Mouse (Mus musculus) embryonic facial prominence, embryonic 14.5 days (tissue): ENCODE results near the gene Tsks. TPM values are rescaled to one million over a fixed set of nuclear protein-coding genes. Genes with fewer than 3 reads are reported as not detected.

ENCODE experiments used
- ATAC-seq: fragments of 200-750 bp; cut with Nextera tagmentation; 2 replicates; pipeline ENCODE4 v1.8.0; 2017; ENCODE audit warnings: low read depth, moderate number of reproducible peaks, moderate TSS enrichment
- DNase-seq: peaks from one replicate; pipeline ENCODE4 v3.0.0-alpha.2; 2015; ENCODE audit warnings: low spot score
- H3K27ac ChIP-seq: fragments of 300-500 bp; sonication (generic); replicated peaks from 2 replicates; pipeline ENCODE4 v1.5.1; 2014; ENCODE audit warnings: low read depth, mild to moderate bottlenecking, low read length, moderate library complexity
- H3K27me3 ChIP-seq: fragments of 300-500 bp; sonication (generic); replicated peaks from 2 replicates; pipeline ENCODE4 v1.6.1; 2014; ENCODE audit warnings: low read length; ENCODE audit not compliant: control insufficient read depth, insufficient read depth
- H3K36me3 ChIP-seq: fragments of 300-500 bp; sonication (generic); 2 replicates; pipeline ENCODE4 v1.6.1; 2014; ENCODE audit warnings: low read length, mixed read lengths; ENCODE audit not compliant: control insufficient read depth, insufficient read depth
- H3K4me1 ChIP-seq: fragments of 300-500 bp; sonication (generic); 2 replicates; pipeline ENCODE4 v1.6.1; 2014; ENCODE audit warnings: antibody characterized with exemption, low read length; ENCODE audit not compliant: control insufficient read depth, insufficient read depth
- H3K4me2 ChIP-seq: fragments of 300-500 bp; sonication (generic); 2 replicates; pipeline ENCODE4 v1.6.1; 2014; ENCODE audit warnings: low read depth, mild to moderate bottlenecking, low read length, moderate library complexity, mixed read lengths
- H3K4me3 ChIP-seq: fragments of 300-500 bp; sonication (generic); 2 replicates; pipeline ENCODE4 v1.5.1; 2014; ENCODE audit warnings: low read depth, mild to moderate bottlenecking, low read length
- H3K9ac ChIP-seq: fragments of 300-500 bp; sonication (generic); 2 replicates; pipeline ENCODE4 v1.6.1; 2014; ENCODE audit warnings: low read depth, mild to moderate bottlenecking, low read length, moderate library complexity, mixed read lengths
- H3K9me3 ChIP-seq: fragments of 300-500 bp; sonication (generic); 2 replicates; pipeline ENCODE4 v1.6.1; 2016; ENCODE audit warnings: low read length; ENCODE audit not compliant: control insufficient read depth
- WGBS: fragments of 180-500 bp; shearing (Covaris S2); extraction: QIAGEN DNeasy Blood & Tissue Kit; methylation state at CpG from one replicate; pipeline ENCODE4 v1.1.7; 2014; 5-methylcytosine and 5-hydroxymethylcytosine counted together
- polyA plus RNA-seq: library from polyadenylated mRNA; unstranded; fragments of >200 nt; fragmentation: Nextera tagmentation; extraction: Ambion mirVana; gene quantifications from 2 replicates; pipeline ENCODE4 v1.2.1, GENCODE M21; 2014

Gene Tsks
- polyA plus RNA-seq, 1 experiment from 2014 or later, result not detected

DNA sequence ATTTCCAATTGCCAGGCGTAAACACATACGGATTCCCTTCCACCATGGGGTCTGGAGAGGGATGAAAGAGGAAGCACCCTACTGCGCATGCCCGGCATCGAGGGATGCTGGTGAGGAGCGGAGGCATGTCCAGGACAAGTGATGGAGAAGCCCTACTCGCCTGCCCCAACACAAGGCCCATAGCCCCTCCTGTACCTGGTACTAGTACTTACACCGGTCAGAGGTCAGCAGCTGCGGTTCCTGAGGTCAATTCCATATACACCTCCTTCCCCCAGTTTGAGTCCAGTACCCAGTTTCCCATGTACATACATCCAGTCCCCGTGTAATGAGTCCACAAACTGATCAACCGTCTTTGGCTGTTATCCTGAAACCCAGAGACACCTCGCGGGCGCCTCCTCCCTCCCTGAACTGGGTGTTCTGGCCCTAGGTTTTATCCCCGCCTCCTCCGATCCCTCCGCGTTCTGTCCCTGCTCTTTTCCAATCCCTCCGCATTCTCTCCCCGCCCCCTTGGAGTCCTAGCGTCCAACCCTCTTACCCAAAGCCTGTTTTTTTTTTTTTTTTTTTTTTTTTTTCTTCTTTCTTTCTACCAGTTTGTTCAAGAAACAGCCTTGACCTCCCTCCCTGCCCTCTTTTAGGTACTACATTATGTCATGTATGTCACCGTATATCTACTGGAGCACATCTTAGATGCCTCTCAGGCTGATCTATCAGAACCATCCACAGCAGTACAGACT lies 31.5 kb downstream of the Tsks start, which contains the start of gene Cpt1c:
Gene Cpt1c (minus strand): TSS at position 469 of the 734 bp plus-strand sequence.
- peaks cover 8% of the 10 kb centered on the region for H3K4me1 ChIP-seq
- H3K27me3 ChIP-seq, result no peaks in the 10 kb centered on the region
- peaks cover 45% of the 10 kb centered on the region for H3K36me3 ChIP-seq
- DNase-seq (peak; percentile 95), ATAC-seq (peak; percentile 32)
- H3K9ac ChIP-seq, result peak within 1 kb of the TSS; percentile 65
- peak within 1 kb of the TSS; percentile 69 for H3K4me2 ChIP-seq
- H3K9me3 ChIP-seq, result no peaks in the 10 kb centered on the region
- peak within 1 kb of the TSS; percentile 82 for H3K27ac ChIP-seq
- peak within 1 kb of the TSS; percentile 51 for H3K4me3 ChIP-seq
- WGBS, result 3% methylated on average over 22 of the region's 22 CpGs

DNA sequence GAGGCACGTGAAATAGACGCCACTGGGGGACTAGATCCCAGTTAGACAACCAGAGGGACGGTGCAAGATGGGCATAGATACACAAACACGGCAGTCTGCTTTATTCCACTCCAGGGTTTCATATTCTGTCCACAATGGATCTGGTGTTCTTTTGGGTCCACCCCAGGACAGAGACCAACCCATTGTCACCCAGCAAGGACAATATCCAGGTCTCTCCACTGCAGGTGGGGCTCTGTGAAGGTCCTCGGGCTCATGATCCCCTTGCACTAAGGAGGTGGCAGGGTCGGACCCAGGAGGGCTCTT lies 32.1 kb downstream of the Tsks start:
- no peaks in the 10 kb centered on the region for H3K9me3 ChIP-seq
- H3K9ac ChIP-seq, result peak overlapping the region; percentile 65; the same call in 1 of the 2 replicates
- ATAC-seq, result no peak
- H3K36me3 ChIP-seq, result peaks cover 50% of the 10 kb centered on the region
- peak overlapping the region; percentile 69 for H3K4me2 ChIP-seq
- 21% methylated on average over 6 of the region's 6 CpGs for WGBS
- no peak for DNase-seq
- H3K27me3 ChIP-seq, result no peaks in the 10 kb centered on the region
- peak overlapping the region; percentile 51; the same call in 1 of the 2 replicates for H3K4me3 ChIP-seq
- peaks cover 8% of the 10 kb centered on the region for H3K4me1 ChIP-seq
- H3K27ac ChIP-seq, result peak overlapping the region; percentile 82; the same call in 1 of the 2 replicates

- peaks cover 80% of the 10 kb centered on the region for H3K36me3 ChIP-seq
- no peak for ATAC-seq
- WGBS, result 91% methylated on average over 3 of the region's 3 CpGs
Observed at GRCm38 (mm10) chr7:44978300-44978699, 35.3 kb downstream of the Tsks start.

GRCm38 (mm10) chr7:44981539-44981938 lies 38.5 kb downstream of the Tsks start:
- H3K4me3 ChIP-seq, result no peak overlapping the region
- H3K36me3 ChIP-seq, result peaks cover 76% of the 10 kb centered on the region
- no peak for ATAC-seq
- no peaks in the 10 kb centered on the region for H3K9me3 ChIP-seq
- no peak overlapping the region for H3K9ac ChIP-seq
- no peak overlapping the region for H3K4me2 ChIP-seq
- H3K4me1 ChIP-seq, result peaks cover 11% of the 10 kb centered on the region
- no peak for DNase-seq
- H3K27me3 ChIP-seq, result no peaks in the 10 kb centered on the region
- WGBS, result 94% methylated on average over 8 of the region's 8 CpGs
- no peak overlapping the region for H3K27ac ChIP-seq

More at GRCm38 (mm10) chr7:44978300-44978699, 35.3 kb downstream of the Tsks start:
- Histone ChIP-seq H3K9me3 (no peaks in the 10 kb centered on the region), H3K27me3 (no peaks in the 10 kb centered on the region), H3K4me3 (no peak overlapping the region), H3K27ac (no peak overlapping the region), H3K4me2 (no peak overlapping the region), H3K4me1 (no peaks in the 10 kb centered on the region; the same call in 1 of the 2 replicates), H3K9ac (no peak overlapping the region)
- DNase-seq, result no peak

DNA sequence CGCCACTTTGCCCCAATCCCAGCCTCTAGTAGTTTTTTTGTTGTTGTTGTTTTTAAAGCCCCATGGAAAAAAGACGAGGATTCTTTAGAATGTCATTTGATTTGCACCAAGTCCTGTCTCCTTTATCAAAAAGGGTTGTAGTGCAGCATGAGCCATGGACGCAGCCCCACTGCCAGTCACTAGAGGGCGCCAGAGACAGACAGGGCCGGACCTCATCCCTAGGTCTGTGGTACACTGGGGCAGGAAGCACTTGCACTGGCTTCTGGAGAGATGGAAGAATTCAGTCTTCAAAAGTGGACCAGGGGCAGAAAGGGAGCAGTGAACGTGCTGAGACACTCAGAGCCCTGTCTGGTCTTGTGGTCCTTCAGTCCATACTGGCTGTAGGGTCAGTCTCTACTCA lies 40.1 kb downstream of the Tsks start:
- WGBS, result 31% methylated on average over 6 of the region's 6 CpGs
- H3K9ac ChIP-seq, result no peak overlapping the region
- no peak overlapping the region for H3K4me2 ChIP-seq
- peaks cover 16% of the 10 kb centered on the region for H3K4me1 ChIP-seq
- H3K27me3 ChIP-seq, result no peaks in the 10 kb centered on the region
- no peak overlapping the region for H3K27ac ChIP-seq
- DNase-seq, result peak; percentile 71
- no peak for ATAC-seq
- H3K9me3 ChIP-seq, result no peaks in the 10 kb centered on the region
- no peak overlapping the region for H3K4me3 ChIP-seq
- H3K36me3 ChIP-seq, result peaks cover 61% of the 10 kb centered on the region

- peaks cover 52% of the 10 kb centered on the region for H3K36me3 ChIP-seq
- no peaks in the 10 kb centered on the region for H3K27me3 ChIP-seq
- peak overlapping the region; percentile 54 for H3K4me2 ChIP-seq
- no peaks in the 10 kb centered on the region for H3K9me3 ChIP-seq
- peak overlapping the region; percentile 94 for H3K4me3 ChIP-seq
- ATAC-seq (no peak), DNase-seq (no peak)
- H3K9ac ChIP-seq, result 0 out of 2 replicates have a peak overlapping the region, but pooled peaks have one; percentile 25
- H3K27ac ChIP-seq, result no peak overlapping the region; the same call in 1 of the 2 replicates
- 74% methylated on average over 7 of the region's 7 CpGs for WGBS
- peaks cover 19% of the 10 kb centered on the region for H3K4me1 ChIP-seq
Observed at GRCm38 (mm10) chr7:44983944-44984832, 41.2 kb downstream of the Tsks start.

DNA sequence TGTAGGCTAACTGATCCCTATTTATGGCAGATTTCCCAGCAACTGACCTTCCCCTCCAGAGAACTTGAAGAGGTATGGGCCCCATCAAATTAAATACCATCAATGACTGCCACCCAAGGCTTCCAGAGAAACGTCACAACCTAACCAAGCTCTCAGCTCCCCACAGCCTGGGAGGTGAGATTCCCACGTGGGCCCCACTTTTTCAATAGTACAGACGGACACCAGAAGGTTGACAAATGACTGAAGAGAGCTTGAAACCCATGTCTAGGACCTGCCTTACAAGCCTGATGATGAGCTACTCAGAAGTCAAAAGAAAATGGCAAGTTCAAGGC lies 41.8 kb downstream of the Tsks start:
- H3K27me3 ChIP-seq, result no peaks in the 10 kb centered on the region
- no peak for ATAC-seq
- peak overlapping the region; percentile 94 for H3K4me3 ChIP-seq
- no peak overlapping the region; the same call in 1 of the 2 replicates for H3K27ac ChIP-seq
- peaks cover 19% of the 10 kb centered on the region for H3K4me1 ChIP-seq
- H3K9ac ChIP-seq, result peak overlapping the region; percentile 96; the same call in 1 of the 2 replicates
- H3K36me3 ChIP-seq, result peaks cover 50% of the 10 kb centered on the region
- H3K4me2 ChIP-seq, result peak overlapping the region; percentile 54
- no peak for DNase-seq
- WGBS, result 37% methylated on average over 3 of the region's 3 CpGs
- H3K9me3 ChIP-seq, result no peaks in the 10 kb centered on the region

- peak overlapping the region; percentile 96 for H3K9ac ChIP-seq
- no peak for ATAC-seq
Observed at GRCm38 (mm10) chr7:44985595-44986191, 42.7 kb downstream of the Tsks start.

More at GRCm38 (mm10) chr7:44985595-44986191, 42.7 kb downstream of the Tsks start:
- Histone ChIP-seq H3K36me3 (peaks cover 49% of the 10 kb centered on the region), H3K4me1 (peaks cover 19% of the 10 kb centered on the region), H3K4me3 (peak overlapping the region; percentile 94), H3K9me3 (no peaks in the 10 kb centered on the region), H3K27ac (peak overlapping the region; percentile 95), H3K4me2 (peak overlapping the region; percentile 54), H3K27me3 (no peaks in the 10 kb centered on the region)
- WGBS, result under 1% methylated on average over 22 of the region's 45 CpGs
- DNase-seq, result peak; percentile 84
